Mouse (Mus musculus) T-helper 2 cell (primary cell): Measurements from ENCODE around the gene Gm10273.

Source experiments
- in situ Hi-C: fragments of 300-600 bp; cut with MboI, MseI; formaldehyde crosslinking; loops from one replicate; pipeline ENCODE4 v1.15.1; 2025; ENCODE audit warnings: high pct_unique_total_duplicates

Gene Gm10273

DNA sequence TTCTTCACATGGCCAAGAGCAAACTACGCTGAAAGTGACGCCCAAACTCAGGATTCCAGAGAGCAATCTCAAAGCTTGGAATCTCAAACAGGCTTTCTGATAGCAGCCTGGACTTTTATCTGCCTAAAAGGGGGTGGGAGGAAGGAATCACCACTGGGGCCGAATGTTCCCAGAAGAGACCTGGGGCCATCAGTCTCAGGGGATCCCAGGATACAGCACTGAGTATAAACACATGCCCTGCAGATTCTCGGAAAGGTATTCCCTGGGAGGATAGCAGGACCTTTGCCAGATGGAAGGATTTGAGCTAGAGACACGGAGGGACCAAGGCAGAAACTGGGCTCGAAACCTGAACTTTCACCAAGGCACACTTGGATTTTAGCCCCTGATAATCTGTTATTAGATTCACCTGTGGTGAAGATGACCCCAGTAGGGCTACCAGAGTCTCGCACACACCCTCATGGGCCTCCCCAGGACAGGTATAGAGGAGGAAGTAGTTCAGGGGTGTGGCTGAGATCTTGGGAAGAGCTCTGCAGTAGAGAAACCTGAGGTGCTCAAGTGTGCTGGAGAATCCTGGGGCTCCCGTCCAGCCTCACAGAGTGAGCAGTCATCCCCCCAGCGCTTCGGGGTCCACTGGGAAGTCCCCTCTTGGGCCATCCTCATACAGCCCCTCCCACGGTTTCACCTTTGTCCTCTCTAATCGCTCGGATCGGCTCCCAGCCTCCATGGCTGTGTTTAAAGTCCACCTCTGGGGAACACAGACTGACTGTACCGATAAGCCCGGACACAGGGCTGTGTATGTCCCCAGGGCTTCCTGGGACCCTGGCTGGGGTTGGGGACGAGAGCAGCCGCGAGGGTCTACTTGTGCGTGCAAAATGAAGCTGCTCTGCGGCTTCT, 7.7 kb downstream of the Gm10273 start, which contains the start of gene Pla2g12b:
Gene Pla2g12b, plus strand, starts transcription at position 762 of the 894 bp plus-strand sequence.
- in situ Hi-C loops, result no loop called here

DNA sequence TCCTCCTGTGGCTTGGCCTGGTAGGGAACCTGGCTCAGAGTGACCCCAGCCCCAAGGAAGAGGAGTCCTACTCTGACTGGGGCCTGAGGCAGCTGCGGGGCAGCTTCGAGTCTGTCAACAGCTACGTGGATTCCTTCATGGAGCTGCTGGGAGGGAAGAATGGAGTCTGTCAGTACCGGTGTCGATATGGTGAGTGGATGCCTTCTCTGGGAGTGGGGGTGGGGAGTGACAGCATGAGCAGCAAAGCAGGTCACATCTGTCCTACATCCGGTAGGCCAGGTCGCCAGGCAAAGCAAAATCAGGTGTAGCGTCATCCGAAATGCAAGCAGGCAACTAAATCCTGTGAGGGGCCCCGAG, 8.3 kb downstream of the Gm10273 start:
- in situ Hi-C loops, result no loop called here

DNA sequence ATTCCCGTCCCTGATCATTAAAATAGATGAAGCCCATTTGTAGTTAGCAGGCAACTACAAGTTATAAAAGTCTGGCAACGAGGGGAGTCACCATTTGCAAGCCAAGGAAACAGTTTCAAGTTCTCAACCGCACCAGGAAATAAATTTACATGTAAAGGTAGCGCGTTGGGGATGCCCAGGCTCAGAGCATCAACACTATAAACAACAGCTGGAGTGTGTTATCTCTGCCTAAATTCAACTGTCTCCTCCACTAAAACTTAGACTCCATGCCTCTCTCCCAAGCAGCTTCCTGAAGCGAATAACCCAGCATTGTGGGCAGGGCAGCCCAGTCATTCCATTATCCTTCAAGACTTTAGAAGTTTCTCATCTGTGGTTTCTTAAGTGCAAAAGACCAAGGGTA, 13.1 kb downstream of the Gm10273 start:
- in situ Hi-C loops, result no loop called here

DNA sequence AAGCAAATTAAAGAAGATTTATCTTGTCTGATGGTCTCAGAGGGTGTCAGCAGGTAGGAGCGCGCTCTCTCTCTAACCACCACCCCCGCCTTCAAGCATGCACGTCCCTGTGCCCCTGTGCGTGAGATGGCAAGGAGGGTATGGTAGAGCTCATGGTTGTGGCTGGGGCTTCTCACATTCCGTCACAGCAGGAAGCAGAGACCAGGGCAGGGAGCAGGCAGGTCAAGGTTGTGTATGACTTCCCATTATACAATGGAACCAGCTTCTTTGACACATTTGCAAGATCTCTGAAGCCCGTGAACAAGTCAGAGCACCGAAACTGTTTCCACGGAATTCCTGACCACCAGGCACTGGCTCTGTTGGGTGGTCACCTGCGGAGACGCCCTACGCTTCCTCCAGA, 14.8 kb downstream of the Gm10273 start:
- in situ Hi-C loops, result no loop called here

DNA sequence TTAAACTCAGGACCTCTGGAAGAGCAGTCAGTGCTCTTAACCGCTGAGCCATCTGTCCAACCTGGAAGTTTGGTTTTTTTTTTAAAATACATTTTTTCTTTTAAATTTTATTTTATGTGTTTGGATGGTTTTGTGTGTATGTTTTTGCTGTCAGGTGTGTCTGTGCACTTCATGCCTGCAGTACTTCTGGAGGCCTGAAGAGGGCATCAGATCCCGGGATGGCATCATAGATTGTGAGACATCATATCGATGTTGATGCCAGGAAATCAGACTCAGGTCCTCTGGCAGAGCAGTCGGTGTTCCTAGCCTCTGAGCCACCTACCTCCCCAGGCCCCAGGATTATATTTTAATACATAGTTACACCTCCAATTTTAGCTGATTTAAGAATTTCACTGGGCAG, 18.3 kb downstream of the Gm10273 start:
- in situ Hi-C loops, result no loop called here

DNA sequence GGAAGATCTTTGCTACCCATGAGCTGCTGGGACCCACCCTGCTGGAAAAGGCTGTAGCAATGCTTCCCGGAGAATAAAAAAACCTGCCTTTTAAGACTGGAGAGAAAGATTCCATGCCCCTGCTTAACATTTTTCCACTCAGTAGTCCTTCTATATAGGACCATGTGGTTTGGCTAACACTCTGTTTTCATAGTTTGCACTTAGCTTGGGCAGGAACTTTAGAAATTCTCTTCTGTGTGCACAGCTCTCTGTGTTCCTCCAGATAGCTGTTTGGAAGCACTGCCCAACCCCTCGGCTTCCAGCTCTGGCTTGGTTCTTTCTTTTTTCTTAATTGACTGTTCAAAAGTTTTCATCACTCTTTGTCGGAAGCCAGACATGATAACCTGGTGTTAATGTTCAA, 21.2 kb downstream of the Gm10273 start:
- in situ Hi-C loops, result no loop called here

DNA sequence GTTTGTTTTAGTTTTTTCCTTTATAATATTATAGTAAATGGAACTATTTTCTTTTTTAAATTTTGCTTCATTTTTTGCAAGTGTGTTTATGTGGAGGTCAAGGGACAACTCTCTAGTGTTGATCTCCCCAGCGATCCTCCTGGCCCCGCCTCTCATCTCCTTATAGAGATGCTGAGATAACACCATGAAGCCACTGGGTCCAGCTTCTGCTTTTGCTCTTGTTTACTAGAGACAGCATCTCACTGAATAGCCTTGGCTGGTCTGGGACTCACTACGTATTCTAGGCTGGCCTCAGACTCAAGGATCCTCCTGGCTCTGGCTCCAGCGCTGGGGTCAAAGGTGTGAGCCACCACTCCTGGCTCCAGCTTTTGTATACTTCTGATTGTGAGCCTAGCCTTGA, 24.1 kb downstream of the Gm10273 start:
- in situ Hi-C loops, result no loop called here

DNA sequence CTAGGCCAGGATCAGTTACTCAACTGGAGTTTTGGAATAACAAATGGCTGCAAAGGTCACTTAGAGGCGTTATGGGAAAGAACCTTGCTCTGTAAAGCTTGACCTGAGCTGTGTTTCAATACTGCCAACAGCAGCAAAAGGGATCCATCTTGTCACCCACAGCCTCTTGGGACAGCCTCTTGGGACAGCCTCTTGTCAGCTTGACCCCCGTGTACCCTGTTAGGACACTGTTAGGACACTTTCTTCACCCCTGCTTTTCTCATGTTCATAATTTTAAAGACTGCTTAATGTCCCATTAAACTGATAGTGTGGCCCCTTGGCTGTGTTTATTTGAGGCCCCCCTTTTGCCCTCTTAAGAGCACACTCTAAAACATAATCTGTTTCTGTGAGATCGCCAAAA, 29.0 kb downstream of the Gm10273 start:
- in situ Hi-C loops, result no loop called here

DNA sequence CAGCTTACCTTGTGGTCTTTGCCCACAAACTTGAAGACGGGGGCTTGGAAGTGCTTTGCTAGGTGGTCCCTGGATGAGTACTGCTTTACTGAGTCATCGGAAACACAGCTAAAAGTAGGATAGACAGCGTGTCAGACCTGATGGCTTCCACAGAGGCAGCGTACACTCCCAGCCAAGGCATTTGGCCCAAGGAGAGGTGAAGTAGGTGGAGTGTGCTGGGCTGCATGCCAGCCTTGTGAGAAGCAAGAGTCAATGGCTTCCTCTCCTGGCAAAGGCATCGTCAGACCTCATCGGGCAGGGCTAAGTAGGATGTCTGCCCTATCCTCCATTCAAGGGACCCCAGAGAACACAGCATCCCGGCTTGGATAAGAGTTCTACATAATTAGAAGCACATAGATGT, 29.9 kb downstream of the Gm10273 start:
- in situ Hi-C loops, result no loop called here

DNA sequence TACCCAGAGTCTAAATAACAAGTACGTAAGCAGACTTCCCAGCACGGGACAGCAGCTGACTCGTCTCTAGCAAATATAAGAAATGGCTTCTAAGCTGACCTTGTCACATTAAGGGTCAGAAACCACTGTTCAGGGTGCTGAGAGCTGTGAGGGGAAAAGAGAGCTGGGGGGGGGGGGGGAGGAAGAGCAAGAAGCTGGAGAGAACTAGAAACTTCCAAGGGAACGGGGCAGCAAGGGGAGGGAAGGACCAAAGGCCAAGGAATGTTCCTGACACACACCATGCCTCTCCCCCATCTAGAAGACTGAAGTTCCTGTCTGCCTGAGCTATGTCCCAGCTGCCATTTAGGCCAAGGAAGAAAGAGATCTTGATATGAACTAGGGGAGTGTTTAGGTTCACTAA, 30.9 kb downstream of the Gm10273 start:
- in situ Hi-C loops, result no loop called here

DNA sequence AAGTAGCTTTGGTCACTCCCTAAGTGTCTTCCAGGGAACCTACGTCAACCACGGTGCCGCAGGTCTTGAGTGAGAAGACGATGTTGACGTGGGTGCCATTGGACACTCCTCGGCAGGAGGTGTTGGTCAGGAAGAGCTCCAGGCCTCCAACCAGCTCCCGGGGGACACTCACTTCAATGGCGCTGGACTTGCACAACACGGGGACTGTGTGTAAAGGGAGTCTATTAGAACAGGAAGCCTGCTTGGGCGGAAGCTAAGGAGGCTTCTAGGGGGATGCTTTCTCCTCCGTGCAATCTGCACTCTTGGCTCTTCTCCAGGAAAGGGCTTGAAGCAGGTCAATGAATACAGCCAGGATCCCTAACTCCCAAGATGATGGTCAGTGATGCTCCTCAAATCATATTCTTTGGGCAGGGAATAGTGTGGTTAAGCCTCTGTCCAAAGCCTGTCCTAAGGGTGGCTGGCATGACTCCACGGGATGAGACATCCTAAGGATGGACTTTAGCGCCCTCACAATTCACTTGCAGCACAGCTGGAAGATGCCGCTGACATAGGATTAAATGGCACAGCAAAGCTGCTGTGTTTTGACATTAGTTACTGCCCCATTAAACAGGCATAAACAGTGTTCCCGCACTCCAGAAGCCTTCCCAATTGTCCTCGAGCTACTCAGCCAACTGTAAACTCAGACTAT, 34.2 kb downstream of the Gm10273 start:
- in situ Hi-C loops, result no loop called here

DNA sequence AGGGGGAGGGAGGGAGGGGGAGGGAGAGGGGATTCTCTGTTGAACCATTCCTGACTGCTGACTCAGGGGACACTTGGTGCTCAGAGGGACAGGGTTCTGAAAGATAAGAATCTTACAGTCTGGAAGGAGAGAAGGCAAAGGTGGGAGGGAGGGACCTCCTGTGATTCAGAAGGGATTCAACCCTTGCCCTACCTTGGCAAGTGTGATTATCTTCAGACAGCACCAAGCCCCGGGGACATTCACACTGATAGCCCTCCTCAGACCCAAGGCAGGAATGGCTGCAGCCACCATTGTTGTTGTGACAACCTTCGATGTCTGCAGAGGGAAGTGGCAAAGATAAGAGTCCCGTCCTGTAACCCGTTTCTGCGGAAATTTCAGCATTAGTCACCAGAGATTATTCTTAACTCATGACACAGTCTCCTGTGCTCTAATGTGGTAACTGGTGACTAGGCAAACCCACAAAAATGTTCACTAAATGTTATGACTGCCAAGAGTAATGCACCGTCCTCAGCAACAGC, 35.3 kb downstream of the Gm10273 start:
- in situ Hi-C loops, result no loop called here

DNA sequence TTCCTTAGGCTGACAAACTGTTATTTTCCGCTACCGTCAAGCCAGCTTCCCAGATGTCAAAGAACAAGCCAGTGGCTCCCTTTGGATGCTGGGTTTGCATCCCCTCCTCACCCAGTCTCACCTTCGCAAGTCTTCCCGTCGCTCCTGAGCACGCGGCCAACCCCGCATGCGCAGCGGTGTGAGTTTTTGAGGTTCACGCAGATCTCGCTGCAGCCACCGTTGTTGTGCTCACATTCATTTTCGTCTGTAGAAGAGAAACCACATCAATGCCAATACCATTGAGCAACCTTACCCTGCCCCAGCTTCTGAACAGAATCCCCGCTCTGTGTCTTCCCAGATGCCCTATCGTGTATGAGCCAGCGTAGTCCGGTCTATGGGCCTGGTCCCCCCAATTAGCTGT, 40.3 kb downstream of the Gm10273 start:
- in situ Hi-C loops, result no loop called here

DNA sequence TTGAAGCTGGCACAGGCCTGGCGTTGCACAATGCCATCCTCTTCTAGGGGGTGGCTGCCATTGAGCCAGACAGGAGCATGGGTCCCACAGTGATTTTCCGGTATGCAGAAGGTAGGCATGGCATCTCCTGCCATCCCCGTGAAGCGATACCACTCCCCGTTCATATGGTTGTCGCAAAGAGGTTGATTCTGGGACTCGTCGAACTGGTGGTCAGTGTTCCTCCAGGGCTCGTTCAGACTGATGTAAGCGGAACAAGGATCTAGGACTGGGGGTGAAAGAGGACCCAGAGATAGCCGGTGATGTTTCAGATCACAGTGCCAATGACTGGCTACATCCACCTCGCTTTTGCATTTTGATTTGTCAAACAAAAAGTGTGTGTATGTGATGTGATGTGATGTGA, 43.2 kb downstream of the Gm10273 start:
- in situ Hi-C loops, result no loop called here

DNA sequence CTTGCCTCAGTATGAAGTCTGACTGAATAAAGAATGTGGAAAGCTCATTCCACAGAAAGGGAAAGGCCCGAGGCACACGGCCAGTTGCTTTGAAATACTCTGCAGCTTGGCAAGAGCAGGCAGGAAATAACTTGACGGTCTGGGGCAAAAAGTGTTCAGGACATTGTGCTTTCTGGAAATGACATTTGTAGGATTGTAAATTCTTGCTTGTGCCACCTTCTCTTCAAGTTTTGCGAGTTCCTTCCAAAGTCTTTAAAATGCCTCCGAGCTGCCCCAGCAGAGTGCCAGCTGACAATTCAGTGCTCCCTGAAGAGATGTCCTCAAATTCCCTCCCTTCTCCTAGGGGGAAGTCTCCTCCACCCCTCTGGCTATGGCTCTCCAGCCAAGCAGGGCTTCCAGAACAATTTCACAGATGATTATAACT, 44.1 kb downstream of the Gm10273 start:
- in situ Hi-C loops, result no loop called here

DNA sequence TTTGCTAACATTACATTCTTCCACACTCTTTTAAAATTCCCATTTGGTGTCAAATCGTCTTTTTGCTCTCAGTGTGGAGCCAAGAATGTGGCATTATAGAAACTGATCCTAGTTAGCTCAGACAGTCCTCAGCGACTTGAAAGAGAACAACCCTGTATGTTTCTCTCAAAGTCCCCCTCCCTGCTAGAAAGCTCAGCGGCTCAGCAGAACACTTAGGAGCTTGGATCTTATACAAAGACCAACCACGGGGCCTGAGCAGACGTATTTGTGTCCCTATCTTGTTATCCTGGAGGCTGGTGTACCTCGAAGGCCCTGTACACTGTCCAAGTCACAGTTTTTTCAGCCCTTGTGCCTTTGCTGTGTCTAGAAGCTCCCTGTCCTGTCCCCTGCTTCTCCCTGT, 44.7 kb downstream of the Gm10273 start:
- in situ Hi-C loops, result no loop called here

DNA sequence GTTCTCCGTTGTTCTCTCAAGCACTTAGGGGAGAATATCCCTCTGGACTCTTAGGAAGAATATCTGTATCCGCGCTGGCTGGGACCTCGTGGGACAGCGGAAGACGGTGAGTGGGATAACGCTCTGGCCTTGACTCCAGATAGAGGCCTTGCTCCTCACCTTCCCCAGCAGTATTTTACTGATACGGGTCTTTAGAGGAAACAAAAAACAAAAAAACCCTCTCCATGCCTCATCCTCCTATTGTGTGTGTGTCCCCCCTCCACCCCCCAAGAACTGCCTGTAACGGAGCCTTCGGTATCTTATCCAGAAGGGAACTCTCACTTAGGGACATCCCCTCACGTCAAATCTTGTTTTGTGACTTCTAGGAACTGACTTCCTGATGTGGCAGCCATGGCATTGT, 46.3 kb downstream of the Gm10273 start, which contains the start of gene Oit3:
Gene Oit3, minus strand, starts transcription at position 44 of the 400 bp plus-strand sequence.
- in situ Hi-C loops, result no loop called here

DNA sequence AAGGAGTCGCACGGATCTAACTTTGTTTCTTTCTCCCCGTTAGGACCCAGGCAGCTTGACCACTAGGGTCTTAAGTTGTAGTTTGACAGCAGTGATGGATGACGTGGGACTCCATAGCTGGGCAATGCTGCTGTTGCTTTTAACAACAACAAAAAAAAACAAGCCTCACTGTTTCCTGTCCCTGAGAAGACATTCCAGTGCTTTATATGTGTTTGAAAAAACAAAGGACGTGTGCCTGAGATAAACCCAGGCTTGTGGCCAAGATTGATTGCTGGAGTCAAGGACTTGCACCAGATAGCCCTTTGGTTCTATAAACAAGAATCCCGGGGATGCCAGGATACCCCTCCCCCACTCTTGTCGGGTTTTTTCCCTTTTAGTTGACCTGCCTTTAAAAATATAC, 47.8 kb downstream of the Gm10273 start:
- in situ Hi-C loops, result no loop called here

DNA sequence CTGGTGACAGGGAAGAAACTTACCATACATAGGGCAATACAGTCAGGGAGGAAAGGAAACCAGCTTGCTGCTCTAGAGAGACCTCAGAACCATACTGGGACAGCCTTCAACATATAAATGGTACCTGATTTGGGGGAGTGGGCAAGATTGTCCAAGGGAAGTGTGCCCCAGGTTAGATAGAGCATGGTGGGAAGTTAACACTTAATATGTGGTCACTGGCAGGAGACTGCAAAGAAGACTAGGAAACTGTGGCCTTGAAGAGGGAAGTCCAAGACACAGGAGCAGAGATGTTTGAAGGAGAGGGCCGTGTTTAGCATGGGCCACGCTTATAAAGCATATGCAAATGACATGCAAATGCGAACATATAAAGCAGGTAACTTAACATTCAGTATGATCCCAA, 48.7 kb downstream of the Gm10273 start:
- in situ Hi-C loops, result no loop called here

DNA sequence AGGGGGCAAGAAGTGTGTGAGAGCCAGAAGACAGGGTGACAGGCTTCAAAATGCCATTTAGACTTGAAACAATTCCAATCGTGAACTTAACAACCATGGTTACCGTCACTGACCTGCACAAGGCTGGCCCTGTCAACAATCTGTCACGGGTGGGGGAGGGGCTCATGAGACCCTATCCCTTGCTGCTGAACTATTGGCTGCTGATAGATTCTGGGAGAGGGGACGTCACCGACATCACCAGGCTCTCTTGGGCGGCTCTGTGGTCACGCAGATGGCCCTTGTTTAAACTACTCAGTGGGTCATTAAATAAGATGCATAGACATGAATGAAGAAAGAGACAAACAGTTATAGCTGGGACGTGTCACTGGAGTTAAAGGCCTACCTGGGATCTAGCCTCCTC, 49.2 kb downstream of the Gm10273 start:
- in situ Hi-C loops, result no loop called here
